Mouse (Mus musculus): Measurements from ENCODE around the gene Usp48.

DNA sequence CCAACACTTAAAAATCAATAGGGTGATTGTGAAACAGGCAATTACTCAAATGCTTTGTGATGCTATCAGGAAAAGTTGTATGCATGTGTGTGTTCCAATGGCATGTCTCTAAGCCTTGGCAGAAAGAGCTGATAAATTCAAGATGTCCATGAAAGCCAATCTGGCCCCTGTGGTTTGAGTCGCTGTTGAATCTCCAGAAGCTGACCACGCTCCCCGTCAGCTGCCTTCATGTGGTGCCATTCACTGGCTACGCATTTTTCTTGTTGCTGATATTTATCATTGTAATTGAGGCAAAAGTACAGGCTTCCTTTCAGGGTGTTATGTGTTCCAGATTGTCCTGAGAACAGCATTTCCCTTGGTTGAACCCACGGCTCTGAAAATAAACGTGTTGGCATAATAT, 54.1 kb downstream of the Usp48 start:
- TF ChIP-seq POLR2A (IDR thresholded peaks at IDR 0.05; ENCODE audit: control insufficient read depth, extremely low read depth, insufficient read depth, low read length, poor library complexity) (no peak), CTCF (IDR thresholded peaks at IDR 0.05; ENCODE audit: borderline replicate concordance, control insufficient read depth, extremely low read depth, insufficient read depth, low read length, poor library complexity) (no peak)
